Mouse (Mus musculus): ENCODE results near the gene Dusp15.

Dusp15 gene

DNA sequence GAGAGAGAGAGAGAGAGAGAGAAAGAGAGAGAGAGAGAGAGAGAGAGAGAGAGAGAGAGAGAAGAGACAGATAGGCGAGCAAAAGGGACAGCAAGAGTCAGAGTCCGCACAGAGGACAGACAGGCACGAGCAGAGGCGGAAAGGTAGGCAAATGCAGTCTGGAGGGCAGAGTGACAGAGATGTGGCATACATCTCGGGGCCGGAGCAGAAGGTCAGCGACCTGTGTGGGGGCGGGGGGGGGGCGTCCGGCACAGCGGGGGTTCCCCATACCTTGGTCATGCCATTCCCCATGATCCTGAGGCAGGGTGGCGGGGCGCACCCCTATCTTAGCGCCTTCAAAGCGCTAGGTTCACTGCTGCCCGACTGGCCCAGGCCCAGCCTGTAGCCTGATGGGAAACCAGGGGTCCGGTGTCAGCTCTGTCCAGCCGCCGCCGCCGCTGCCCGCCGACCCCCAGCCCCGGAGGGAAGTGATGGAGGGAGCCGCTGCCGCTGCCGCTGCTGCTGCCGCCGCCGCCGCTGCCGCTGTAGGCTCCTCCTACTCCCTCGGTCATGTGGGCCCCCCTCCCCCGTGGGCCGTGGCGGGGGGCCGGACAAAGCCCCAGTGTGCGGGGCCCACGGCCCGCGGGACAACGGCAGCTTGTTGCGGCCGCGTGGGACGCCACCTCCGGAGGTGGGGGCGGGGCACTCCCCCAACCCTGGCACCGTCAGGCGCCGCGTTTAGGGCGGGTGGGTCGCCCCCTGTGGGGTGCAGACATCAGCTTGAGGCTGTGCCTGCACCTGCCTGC lies at the start of gene Dusp15:
Gene Dusp15, minus strand, starts transcription at position 634 of the 785 bp plus-strand sequence.
- peak; percentile 87 for ATAC-seq (ENCODE audit: low TSS enrichment)

DNA sequence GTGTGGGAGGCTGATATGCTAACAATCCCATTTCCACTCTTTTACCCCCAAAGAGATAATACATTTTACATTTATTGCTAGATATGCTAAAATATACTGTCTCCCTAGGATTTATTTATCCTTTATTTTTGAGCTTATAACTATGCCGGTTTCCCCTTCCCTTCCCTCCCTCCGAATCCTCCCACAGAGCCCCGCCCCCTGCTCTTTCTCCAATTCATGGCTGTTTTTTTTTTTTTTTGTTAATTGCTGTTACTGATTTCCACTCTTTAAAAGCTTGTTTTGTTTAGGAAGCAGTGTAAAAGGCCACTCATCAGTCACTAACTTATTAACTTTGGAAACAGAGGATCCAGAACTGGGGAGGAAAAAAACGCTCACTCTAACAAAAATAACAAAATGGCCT lies 45.5 kb upstream of the Dusp15 start:
- ATAC-seq (ENCODE audit: low TSS enrichment), result no peak

GRCm38 (mm10) chr2:152991529-152991928 lies 40.0 kb upstream of the Dusp15 start:
- no peak for ATAC-seq (ENCODE audit: low TSS enrichment)

DNA sequence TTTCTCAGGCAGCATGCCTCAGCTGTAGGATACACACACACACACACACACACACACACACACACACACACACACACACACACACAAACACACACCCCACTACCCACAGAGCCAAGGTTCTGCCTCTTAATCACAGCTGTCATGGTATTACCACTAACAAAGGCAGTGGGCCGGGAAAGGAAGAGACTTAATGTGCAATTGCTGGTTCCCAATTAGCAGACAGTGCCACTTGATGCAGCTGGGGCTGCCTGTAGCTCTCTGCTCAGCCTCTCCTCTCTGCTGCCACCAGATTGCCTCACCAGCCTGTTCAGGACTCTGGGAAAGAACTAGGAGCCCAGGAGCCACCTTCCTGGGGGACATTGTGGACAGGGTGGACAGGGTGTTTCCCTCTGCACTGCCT lies 34.1 kb upstream of the Dusp15 start:
- no peak for ATAC-seq (ENCODE audit: low TSS enrichment)

DNA sequence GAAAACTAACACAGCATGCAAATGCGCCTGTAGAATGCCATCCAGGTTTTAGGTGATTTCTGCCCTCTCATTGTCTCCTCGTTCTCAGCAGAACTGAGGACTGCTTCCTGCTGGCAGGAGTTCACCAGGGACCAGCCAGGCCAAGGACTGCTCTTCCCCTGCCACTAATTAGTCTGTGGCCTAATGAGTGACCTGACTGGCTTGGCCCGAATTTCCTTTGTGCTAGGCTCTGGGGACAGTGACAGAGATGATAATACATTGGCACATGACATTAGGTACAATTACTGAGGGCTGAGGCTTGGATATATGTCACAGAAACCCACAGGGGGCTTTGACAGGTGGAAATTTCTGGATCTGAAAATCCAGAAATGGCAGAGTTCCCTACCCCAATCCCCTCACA lies 25.5 kb upstream of the Dusp15 start:
- ATAC-seq (ENCODE audit: low TSS enrichment), result no peak

DNA sequence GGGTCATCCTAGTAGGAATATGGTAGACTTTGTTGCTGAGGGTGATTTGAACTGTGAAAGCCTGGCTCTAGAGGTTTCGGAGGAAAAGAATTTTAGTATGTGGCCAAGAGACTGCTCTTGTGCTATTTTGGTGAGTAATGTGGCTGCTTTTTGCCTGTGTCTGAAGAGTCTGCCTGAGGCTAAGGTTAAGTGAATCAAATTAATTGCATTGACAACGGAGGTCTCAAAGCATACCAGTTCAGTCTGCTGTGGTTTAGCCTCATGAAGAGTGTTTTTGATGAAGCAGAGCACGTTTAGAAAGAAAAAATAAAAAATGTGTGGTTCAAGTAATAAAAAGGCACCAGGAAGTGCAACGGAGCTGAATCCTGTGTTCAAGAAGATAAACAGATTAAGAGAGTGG lies 14.1 kb upstream of the Dusp15 start:
- no peak for ATAC-seq (ENCODE audit: low TSS enrichment)

DNA sequence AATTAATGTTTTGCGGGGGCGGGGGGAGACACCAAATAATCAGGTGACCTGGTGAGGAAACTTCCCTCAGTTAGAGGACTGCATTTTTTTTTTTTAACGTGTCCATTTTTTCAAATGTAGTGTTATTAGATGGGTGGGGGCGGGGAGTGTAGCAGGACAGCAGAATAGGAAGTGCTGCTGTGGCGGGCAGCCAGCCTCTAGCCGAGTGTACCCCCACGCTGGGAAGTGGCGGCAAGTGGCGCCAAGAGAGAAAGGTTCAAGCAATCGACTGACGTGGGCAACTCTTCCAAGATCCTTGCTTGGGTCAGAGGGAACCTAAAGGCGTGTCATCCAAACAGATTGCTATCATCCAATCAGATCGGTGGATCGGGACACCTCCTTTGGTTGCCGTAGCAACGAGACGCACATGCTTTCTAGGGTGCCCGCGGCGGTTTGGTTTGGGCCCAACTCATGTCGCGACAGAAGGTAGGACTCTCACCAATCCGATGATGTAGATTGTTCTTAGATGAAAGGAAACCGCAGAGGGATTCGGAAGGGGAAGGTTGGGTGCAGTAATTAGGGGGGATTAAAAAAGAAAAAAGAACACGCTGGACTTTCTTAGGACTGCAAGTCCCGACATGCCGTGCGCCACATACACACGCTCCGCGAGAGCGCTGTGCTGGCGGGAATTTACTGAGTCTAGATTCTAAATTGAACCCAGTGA lies 10.7 kb upstream of the Dusp15 start, which contains the start of gene Ttll9:
Gene Ttll9, plus strand, starts transcription at position 395 of the 703 bp plus-strand sequence.
- ATAC-seq (ENCODE audit: low TSS enrichment), result peak; percentile 100

GRCm38 (mm10) chr2:152958116-152958515 lies 6.6 kb upstream of the Dusp15 start:
- ATAC-seq (ENCODE audit: low TSS enrichment), result no peak

DNA sequence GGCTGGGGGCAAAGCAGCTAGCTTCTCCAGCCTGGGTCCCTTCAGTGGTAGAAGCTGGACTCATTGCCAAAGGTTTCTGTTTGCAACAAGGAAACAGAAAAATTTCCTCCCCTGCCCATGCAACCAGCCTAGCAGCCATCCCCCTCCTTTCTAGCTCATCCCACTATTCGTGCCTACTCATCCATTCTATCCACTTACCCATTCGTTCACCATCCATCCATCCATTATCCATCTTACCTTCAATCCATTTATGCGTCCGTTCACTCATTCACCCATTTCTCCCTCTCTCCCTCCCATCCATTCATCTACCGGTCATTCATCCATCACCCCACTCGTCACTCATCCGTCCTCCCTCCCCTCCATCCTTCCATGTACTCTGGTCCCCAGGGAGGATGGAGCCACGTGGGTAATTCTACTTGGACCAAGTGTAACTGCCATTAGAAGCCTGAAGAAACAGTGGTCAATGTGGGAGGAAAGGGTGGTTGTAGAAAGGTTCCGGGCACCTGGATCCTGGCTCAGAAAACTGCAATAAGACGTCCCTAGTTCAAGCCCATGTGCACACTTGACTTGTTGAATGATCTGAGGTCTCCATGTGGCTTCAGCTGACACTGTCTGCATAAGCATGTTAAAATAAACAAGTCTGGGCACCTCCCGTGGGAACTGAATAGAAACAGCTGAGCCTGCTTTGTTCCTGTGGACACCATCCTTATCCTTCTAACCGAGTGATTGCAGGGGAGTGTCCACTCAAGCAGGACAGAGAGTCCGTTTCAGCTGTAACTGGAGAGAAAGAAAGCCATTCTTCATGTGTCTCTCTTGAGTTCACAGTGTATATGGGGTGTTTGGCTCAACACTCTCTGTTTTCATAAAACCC lies 587 bp upstream of the Dusp15 start:
- peak; percentile 24; the same call in 1 of the 2 replicates for ATAC-seq (ENCODE audit: low TSS enrichment)

DNA sequence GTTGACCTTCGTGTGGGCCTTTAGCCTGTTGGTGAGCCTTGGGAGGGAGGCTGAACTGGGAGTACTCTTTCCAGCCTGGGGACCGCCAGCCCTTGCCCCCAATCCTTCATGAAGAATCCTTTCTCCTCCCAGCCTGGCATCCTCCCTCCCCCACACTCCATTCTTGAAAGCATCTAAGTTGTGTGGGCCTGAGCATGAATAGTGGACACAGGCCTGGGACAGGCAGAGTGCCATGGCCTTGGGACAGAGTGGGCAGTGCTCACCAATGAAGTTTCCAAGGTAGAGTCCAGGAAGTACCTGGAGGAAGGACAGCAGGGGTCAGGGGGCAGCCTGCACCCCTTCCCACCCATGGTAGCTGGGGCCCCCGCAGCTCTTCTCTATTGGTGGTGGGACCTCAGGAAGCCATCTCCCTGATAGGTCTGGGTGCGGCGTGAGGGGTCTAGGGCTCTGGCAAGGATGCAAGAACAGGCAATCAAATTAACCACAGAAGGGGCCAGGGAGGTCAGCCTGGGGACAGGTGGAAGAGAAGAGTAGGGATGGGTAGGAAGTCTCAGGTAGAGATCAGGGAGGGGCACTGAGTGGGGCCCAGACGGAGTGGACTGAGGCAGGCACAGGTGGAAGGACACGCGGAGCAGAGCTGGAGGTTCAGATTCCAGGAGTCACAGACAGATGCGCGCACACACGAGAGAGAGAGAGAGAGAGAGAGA lies 987 bp downstream of the Dusp15 start:
- ATAC-seq (ENCODE audit: low TSS enrichment), result no peak

DNA sequence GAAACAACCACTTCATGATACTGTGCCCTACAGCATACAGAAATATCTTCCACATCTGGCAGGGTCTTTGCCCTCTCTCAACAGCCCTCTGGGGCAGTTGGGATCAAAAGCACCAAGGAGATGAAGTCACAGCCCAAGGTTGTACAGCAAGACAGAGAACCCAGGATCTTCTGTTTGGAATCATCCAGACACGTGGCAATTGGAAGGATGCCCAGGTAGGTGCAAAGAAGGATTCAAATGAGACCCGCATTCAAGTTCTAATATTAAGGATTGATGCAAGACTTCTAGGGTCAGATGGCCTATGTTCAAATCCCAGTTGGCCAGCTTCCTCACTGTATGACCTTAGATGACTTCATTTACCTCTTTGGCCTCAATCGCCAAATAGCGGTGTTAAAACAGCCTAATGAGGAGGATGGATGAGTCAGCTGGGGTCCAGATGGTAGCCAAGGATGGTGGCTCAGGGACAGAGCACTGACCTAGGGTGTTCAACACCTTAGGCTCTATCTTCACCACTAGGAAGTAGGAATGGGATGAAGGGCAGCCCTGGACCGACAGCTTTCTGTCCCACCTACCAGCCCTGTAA lies 3.0 kb downstream of the Dusp15 start:
- ATAC-seq (ENCODE audit: low TSS enrichment), result no peak

- no peak for ATAC-seq (ENCODE audit: low TSS enrichment)
Measured at GRCm38 (mm10) chr2:152947098-152947497, 4.4 kb downstream of the Dusp15 start.

- no peak for ATAC-seq (ENCODE audit: low TSS enrichment)
Measured at GRCm38 (mm10) chr2:152944013-152944412, 7.5 kb downstream of the Dusp15 start.

GRCm38 (mm10) chr2:152943568-152943967 lies 7.9 kb downstream of the Dusp15 start:
- ATAC-seq (ENCODE audit: low TSS enrichment), result peak; percentile 45

DNA sequence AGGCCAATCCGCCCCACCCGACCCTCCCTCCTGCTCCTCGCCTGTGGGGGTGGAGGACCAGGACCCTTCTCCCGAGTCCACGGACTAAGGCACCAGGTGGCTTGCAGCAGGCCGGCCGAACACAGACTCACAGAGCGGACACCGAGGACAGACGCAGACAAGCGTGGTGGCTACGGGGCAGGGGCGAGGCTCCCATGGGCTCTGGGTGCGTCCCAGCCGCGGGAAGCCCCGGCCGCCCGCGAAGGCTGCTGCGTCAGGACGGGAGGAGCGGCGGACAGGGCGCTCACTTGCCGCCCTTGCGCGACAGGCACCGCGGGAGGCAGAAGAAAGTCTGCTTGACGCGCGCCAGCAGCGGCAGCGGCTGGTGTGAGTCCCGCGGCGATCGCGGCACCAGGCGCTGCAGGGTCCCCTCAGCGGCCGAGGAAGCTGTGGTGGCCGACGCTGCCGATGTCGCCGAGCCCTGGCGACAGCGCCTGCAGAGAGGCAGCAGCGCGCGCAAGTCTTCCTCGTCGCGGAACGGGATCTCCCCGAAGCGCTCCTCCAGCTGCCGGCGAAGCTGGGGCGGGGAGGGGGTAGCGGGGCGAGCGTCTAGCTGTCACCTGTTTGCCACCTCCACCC lies 8.5 kb downstream of the Dusp15 start:
- peak; percentile 41 for ATAC-seq (ENCODE audit: low TSS enrichment)

DNA sequence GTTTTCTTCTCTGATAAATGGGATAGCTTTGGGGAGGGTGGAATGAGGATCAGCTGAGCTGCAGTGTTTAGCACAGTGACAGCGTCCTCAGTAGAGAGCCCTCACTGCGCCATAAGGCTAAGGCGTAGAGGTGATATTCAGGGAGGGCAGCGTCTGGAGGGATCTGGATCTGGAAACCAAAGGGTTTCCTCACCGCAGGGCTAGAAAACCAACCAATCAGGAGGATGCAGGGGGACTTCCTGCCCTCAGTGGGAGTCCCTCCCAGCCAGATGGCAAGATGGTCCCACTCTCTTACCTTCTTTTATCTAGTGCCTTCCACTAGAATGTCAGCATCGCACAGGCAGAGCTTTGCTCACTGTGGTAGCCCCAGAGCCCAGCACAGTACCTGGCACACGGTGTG lies 9.7 kb downstream of the Dusp15 start:
- ATAC-seq (ENCODE audit: low TSS enrichment), result no peak

DNA sequence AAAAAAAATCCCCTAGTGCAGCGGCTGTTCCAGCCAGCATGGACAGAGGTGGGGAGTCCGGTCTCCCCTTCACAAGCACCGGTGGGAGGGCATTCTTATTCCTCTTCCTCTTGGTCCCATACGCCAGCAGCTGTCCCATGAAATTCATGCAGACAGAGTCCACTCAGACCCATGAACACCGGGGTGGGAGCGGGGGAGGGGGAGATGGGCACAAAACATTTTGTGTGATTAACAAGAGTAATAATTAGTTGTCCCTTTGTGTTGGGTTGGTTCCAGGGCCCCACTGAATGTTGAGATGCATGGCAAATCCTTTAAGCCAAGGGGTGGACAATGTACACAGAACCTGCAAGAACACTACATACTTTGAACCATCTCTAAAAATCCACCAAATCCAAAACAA lies 10.4 kb downstream of the Dusp15 start:
- ATAC-seq (ENCODE audit: low TSS enrichment), result no peak

GRCm38 (mm10) chr2:152939846-152940245 lies 11.7 kb downstream of the Dusp15 start:
- 0 out of 2 replicates have a peak, but pooled peaks have one; percentile 18 for ATAC-seq (ENCODE audit: low TSS enrichment)

- peak; percentile 64; the same call in 1 of the 2 replicates for ATAC-seq (ENCODE audit: low TSS enrichment)
Measured at GRCm38 (mm10) chr2:152933614-152934013, 17.9 kb downstream of the Dusp15 start.

GRCm38 (mm10) chr2:152933048-152933447 lies 18.4 kb downstream of the Dusp15 start, which contains the start of gene Foxs1:
Gene Foxs1 (minus strand): TSS chr2:152933208.
- ATAC-seq (ENCODE audit: low TSS enrichment), result no peak

All from frontal cortex, adult (tissue).